In the genomic region with DNA sequence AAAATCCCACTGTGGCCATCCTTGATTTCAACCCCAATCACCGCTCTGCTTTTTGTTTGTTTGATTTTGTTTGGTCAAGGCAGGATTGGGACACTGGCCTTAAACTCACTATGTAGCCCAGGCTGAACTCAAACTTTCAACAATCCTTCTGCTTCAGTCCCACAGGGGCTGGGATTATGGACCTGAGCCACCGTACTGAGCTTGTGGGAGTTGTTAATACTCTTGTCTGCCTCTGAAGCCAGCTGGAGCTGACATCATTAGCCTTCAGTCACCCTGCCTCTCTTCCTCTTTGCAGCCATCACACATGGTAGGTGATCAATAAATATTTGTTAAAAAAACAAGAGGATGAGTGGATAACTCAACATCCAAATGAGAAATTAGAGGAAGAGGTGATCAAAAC, we compare ENCODE assay signal across 16 mouse cellular contexts.
"Had no signal": no experiment of that assay in that cellular context is flagged by ENCODE, and none has a peak within 500 bp of the region (broad histone marks: within the 10 kb centered on the region; RNA-seq: fewer than 3 reads in every experiment).

No protein-coding gene starts in this region.

- H3K4me3 ChIP-seq: neural tube, embryonic 12.5 days; neural tube, embryonic 13.5 days; neural tube, embryonic 15.5 days; stomach, embryonic 15.5 days had no signal

- H3K4me1 ChIP-seq: neural tube, embryonic 12.5 days; neural tube, embryonic 13.5 days; neural tube, embryonic 15.5 days; stomach, embryonic 15.5 days had no signal

- H3K27me3 ChIP-seq: neural tube, embryonic 12.5 days; neural tube, embryonic 13.5 days; neural tube, embryonic 15.5 days; stomach, embryonic 15.5 days had no signal

- DNase-seq: right cerebral cortex, adult 18-20 months; right cerebral cortex, postnatal 14 days; right cerebral cortex, postnatal 25 days; right cerebral cortex, postnatal 4 days; spleen, adult 18-20 months; thymus, adult 18-20 months; thymus, adult 2 months; thymus, postnatal 14 days; thymus, postnatal 25 days; thymus, postnatal 36 days; thymus, postnatal 4 days had no signal

- H3K27ac ChIP-seq: neural tube, embryonic 12.5 days; neural tube, embryonic 13.5 days; neural tube, embryonic 15.5 days; stomach, embryonic 15.5 days; stomach, postnatal 0 days had no signal

- H3K9me3 ChIP-seq: neural tube, embryonic 12.5 days; neural tube, embryonic 13.5 days; neural tube, embryonic 15.5 days; stomach, embryonic 15.5 days had no signal

- H3K9ac ChIP-seq: neural tube, embryonic 12.5 days; neural tube, embryonic 13.5 days; neural tube, embryonic 15.5 days; stomach, embryonic 15.5 days had no signal

- H3K4me2 ChIP-seq: neural tube, embryonic 12.5 days; neural tube, embryonic 13.5 days; neural tube, embryonic 15.5 days; stomach, embryonic 15.5 days had no signal

- H3K36me3 ChIP-seq: neural tube, embryonic 12.5 days; neural tube, embryonic 13.5 days; neural tube, embryonic 15.5 days; stomach, embryonic 15.5 days had no signal
